Mouse (Mus musculus) C2C12 (cell line): ENCODE results near the gene Chrm2.

Source experiments
- CEBPB ChIP-seq: IDR thresholded peaks from one replicate; pipeline ENCODE4 v1.6.1; 2011; ENCODE audit warnings: low read depth, mild to moderate bottlenecking, control low read depth, moderate library complexity
- CTCF ChIP-seq: IDR thresholded peaks from one replicate; pipeline ENCODE4 v1.5.1; 2011; ENCODE audit not compliant: control insufficient read depth, insufficient read depth, insufficient read length
- MAX ChIP-seq: IDR thresholded peaks from one replicate; pipeline ENCODE4 v1.6.1; 2011; ENCODE audit warnings: mild to moderate bottlenecking, control low read depth
- MYOD1 ChIP-seq: IDR thresholded peaks from one replicate; pipeline ENCODE4 v1.6.1; 2011; ENCODE audit warnings: low read depth; ENCODE audit not compliant: control insufficient read depth, insufficient read length
- MYOG ChIP-seq: IDR thresholded peaks from one replicate; pipeline ENCODE4 v1.6.1; 2011; ENCODE audit not compliant: control insufficient read depth, insufficient read length; ENCODE audit errors: extremely low read depth
- USF1 ChIP-seq: IDR thresholded peaks from one replicate; pipeline ENCODE4 v1.6.1; 2011; ENCODE audit warnings: low read depth, mild to moderate bottlenecking, control low read depth, moderate library complexity

GRCm38 (mm10) chr6:36410057-36410456 is 22.2 kb downstream of the Chrm2 start:
- TF ChIP-seq CTCF (no peak), MYOG (no peak), MYOD1 (no peak), MAX (no peak), USF1 (no peak), CEBPB (no peak)
